Mouse (Mus musculus): ENCODE data around the gene Psmd1. TPM values are rescaled to one million over a fixed set of nuclear protein-coding genes. Genes with fewer than 3 reads are reported as not detected.

Gene Psmd1
- polyA plus RNA-seq, 1 experiment from 2014 or later: 200 TPM

DNA sequence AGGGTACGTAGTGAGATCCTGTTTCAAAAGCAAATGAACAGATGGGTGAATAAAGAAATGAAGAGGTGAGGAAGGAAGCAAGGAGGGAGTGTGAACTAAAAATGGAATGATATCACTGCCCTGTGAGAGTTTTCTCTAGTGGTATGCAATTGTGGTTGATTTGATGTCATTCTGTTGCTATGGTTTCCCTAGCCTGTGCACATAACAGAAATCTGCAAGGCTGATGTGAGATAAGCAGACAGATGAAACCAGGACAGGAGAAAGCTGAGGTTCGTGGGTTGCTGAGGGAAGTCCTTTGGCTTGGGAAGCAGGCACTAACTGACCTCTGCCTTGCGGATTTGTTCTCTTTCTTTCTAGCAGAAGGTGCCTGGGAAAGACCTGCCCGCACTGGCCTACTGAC is 16.0 kb upstream of the Psmd1 start:
- no peak for ATAC-seq (ENCODE audit: insufficient read depth)
- H3K9me3 ChIP-seq (ENCODE audit: low read depth, low read length): no peaks in the 10 kb centered on the region
- 0 out of 2 replicates have a peak, but pooled peaks cover 3% of the 10 kb centered on the region for H3K4me1 ChIP-seq (ENCODE audit: insufficient read depth)
- H3K36me3 ChIP-seq (ENCODE audit: insufficient read depth): no peaks in the 10 kb centered on the region
- no peak overlapping the region for H3K27ac ChIP-seq (ENCODE audit: low read depth)
- TF ChIP-seq CTCF (IDR thresholded peaks at IDR 0.05; ENCODE audit: low read depth): no peak
- no peak overlapping the region for H3K4me3 ChIP-seq (ENCODE audit: low read depth, low read length)
- no peak overlapping the region for H3K4me2 ChIP-seq
- no peak overlapping the region for H3K9ac ChIP-seq
- DNase-seq: no peak
- H3K27me3 ChIP-seq (ENCODE audit: insufficient read depth, low read length): peaks cover 45% of the 10 kb centered on the region
- 57% methylated on average over 4 of the region's 4 CpGs for WGBS

DNA sequence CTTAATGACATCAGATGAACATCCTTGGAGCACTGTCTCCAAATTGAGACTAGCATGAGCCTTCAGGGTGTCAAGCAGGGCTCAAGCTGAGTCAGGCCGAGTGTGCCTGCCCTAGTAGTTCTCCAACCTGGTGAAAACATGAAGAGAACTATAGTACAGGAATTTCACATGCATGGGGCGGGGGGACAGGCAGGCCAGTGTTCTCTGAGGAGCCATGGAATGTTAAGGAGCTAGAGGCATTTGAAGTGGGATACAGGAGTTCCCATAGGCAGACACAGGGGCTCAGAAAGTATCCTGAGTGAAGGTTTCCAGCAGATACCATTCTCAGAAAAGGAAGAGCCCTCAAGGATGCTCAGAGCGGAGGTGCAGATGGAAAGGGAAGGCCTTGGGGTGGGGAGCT is 15.4 kb upstream of the Psmd1 start:
- Histone ChIP-seq H3K27me3 (ENCODE audit: insufficient read depth, low read length) (peaks cover 45% of the 10 kb centered on the region), H3K36me3 (ENCODE audit: insufficient read depth) (no peaks in the 10 kb centered on the region), H3K9me3 (ENCODE audit: low read depth, low read length) (no peaks in the 10 kb centered on the region), H3K4me2 (no peak overlapping the region), H3K9ac (no peak overlapping the region), H3K4me1 (ENCODE audit: insufficient read depth) (0 out of 2 replicates have a peak, but pooled peaks cover 3% of the 10 kb centered on the region), H3K27ac (ENCODE audit: low read depth) (no peak overlapping the region), H3K4me3 (ENCODE audit: low read depth, low read length) (no peak overlapping the region)
- no peak for TF ChIP-seq CTCF (IDR thresholded peaks at IDR 0.05; ENCODE audit: low read depth)
- DNase-seq: no peak
- peak; percentile 55; the same call in 1 of the 2 replicates for ATAC-seq (ENCODE audit: insufficient read depth)
- 58% methylated on average over 3 of the region's 3 CpGs for WGBS

DNA sequence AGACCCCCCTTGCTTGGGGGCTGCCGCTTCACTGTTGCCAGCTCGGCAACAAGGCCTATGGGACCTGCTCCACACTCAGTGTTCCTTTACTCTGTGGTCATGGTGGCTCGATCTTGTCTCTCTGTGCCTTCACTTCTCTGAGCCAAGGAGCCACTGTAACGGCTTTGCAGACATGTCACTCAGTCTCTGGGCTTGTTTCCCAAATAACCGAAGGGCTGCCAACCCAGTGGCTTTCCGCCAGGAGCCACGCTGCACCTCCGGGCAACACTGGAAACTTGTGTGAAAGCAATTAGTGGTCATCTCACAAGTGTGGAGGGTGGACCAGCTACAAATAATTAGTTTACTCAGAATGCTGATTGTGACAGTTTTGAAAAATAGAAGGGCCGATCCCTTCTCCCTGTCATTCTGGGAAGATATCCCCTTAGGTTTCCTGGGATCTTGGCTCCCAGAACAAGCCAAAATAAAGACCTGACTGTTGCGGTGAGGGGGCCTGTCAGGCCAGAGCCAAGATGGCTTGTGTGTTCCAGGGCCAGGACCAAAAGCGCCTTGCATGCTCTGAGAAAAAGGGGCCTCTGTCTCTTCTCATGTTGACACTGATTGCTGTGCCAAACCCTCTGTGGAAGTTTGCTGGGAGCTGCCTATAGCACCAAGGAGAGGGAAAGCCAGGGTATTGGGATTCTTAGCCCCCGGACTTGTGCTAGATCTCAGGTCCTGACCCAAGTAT is 10.8 kb upstream of the Psmd1 start:
- no peaks in the 10 kb centered on the region for H3K4me1 ChIP-seq (ENCODE audit: insufficient read depth)
- H3K9me3 ChIP-seq (ENCODE audit: low read depth, low read length): no peaks in the 10 kb centered on the region
- no peak for DNase-seq
- no peak overlapping the region for H3K27ac ChIP-seq (ENCODE audit: low read depth)
- H3K4me3 ChIP-seq (ENCODE audit: low read depth, low read length): no peak overlapping the region
- H3K36me3 ChIP-seq (ENCODE audit: insufficient read depth): no peaks in the 10 kb centered on the region
- H3K9ac ChIP-seq: no peak overlapping the region
- H3K27me3 ChIP-seq (ENCODE audit: insufficient read depth, low read length): peaks cover 3% of the 10 kb centered on the region; the same call in 1 of the 2 replicates
- H3K4me2 ChIP-seq: no peak overlapping the region
- ATAC-seq (ENCODE audit: insufficient read depth): no peak
- no peak for TF ChIP-seq CTCF (IDR thresholded peaks at IDR 0.05; ENCODE audit: low read depth)
- 74% methylated on average over 12 of the region's 12 CpGs for WGBS

DNA sequence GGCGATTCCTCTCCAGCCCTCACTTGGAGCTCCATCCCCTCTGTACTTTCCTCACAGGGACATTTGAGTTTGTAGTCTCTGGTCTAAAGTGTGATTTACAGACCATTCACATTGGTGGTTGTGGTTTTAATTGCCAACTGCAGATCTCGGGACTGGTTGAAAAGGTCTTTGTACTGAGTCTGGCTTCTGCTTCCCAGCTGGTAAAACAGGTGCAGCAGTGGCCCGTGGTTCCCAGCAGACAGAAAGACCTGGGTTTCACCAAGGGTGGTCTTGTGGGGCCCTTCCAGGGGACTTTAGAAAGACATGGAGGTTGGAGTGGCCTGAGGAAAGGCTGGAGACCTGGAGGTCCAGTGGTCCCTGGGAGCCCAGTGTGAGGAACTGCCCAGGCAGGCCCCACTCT is 9.2 kb upstream of the Psmd1 start:
- Histone ChIP-seq H3K27me3 (ENCODE audit: insufficient read depth, low read length) (no peaks in the 10 kb centered on the region), H3K9me3 (ENCODE audit: low read depth, low read length) (no peaks in the 10 kb centered on the region), H3K4me2 (no peak overlapping the region), H3K9ac (no peak overlapping the region), H3K36me3 (ENCODE audit: insufficient read depth) (no peaks in the 10 kb centered on the region), H3K4me3 (ENCODE audit: low read depth, low read length) (no peak overlapping the region), H3K27ac (ENCODE audit: low read depth) (no peak overlapping the region), H3K4me1 (ENCODE audit: insufficient read depth) (no peaks in the 10 kb centered on the region)
- no peak for TF ChIP-seq CTCF (IDR thresholded peaks at IDR 0.05; ENCODE audit: low read depth)
- no peak for DNase-seq
- ATAC-seq (ENCODE audit: insufficient read depth): no peak
- 61% methylated on average over 3 of the region's 3 CpGs for WGBS

DNA sequence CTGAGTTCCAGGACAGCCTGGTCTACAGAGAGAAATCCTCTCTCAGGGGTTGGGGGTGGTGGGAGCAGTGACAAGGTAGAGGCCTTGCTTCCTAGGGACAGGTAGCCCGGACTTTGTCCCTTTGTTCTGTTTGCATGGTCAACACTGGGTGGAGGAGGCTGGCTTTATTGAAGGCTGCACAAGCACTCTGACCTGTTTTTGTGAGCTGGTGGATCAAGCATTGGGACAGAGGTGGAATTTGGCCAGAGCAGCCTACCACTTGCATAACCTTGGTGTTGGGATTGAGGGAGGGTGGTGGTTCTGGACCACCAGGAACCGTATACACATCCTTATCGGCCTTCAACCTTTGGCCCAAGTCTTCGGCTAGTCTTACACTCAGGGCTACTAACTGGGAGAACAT is 7.9 kb upstream of the Psmd1 start:
- ATAC-seq (ENCODE audit: insufficient read depth): no peak

DNA sequence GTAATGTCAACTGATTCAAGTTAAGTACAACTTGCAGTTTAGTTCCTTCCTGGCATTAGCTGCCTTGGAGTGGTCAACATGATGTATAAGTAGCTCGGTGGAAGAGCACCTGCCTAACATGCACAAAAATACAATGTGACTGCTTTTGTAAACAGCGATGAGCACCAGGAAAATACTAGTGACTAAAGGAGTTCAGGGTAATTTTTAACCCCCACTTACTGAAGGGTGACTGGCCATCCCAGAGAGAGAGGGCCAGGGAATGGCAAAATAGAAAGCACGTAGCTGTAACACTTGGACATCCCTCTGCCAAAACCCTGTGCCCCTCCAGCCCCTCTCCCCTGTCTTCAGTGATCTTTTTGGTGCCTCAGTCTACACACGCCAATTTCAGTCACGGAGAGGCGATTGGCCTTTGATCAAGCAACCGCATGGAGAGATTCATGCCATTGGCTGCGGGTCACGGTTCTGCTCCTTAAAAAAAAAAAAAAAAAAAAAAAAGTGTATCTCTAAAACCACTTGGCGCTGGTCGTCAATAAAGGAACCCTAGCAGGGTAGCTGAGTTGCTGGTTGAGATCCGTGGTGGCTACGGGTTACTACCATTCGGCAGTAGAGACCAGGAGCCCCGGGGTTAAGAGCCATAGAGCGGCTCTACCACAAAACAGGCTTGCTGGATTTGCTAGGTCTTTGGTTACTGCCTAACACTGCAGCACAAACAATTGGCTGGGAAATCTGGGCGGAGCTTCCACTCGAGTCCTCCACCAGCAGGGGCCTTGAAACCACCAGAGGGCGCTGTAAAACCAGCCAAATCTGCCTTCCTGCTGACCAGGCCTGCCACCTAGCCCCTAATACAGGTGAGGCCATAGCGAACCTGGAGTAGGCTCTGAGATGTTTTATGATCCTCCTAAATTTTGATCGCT is 5.1 kb upstream of the Psmd1 start:
- WGBS: 10% methylated on average over 21 of the region's 21 CpGs

More for the DNA sequence above, 7.9 kb upstream of the Psmd1 start:
- Histone ChIP-seq H3K27me3 (ENCODE audit: insufficient read depth, low read length) (no peaks in the 10 kb centered on the region), H3K9ac (no peak overlapping the region), H3K9me3 (ENCODE audit: low read depth, low read length) (no peaks in the 10 kb centered on the region), H3K4me1 (ENCODE audit: insufficient read depth) (no peaks in the 10 kb centered on the region), H3K36me3 (ENCODE audit: insufficient read depth) (no peaks in the 10 kb centered on the region), H3K4me2 (no peak overlapping the region), H3K27ac (ENCODE audit: low read depth) (no peak overlapping the region), H3K4me3 (ENCODE audit: low read depth, low read length) (no peak overlapping the region)
- TF ChIP-seq CTCF (IDR thresholded peaks at IDR 0.05; ENCODE audit: low read depth): no peak
- DNase-seq: no peak
- 78% methylated on average over 4 of the region's 4 CpGs for WGBS

DNA sequence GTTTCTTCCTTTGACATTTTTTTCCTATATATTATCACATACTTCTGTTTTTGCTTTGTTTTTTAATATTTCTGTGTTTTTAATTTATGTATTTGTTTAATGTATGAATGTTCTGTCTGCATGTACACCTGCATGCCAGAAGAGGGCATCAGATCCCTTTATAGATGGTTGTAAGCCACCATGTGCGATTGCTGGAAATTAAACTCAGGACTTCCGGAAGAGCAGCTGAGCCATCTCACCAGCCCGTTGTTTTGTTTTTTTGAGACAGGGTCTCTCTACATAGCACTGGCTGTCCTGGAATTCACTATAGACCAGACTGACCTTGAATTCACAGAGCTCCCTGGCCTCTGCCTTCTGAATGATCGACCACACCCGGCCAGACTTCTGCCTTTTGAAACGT is 1.7 kb upstream of the Psmd1 start:
- no peak for TF ChIP-seq CTCF (IDR thresholded peaks at IDR 0.05; ENCODE audit: low read depth)
- no peak overlapping the region for H3K9ac ChIP-seq
- no peaks in the 10 kb centered on the region for H3K27me3 ChIP-seq (ENCODE audit: insufficient read depth, low read length)
- H3K9me3 ChIP-seq (ENCODE audit: low read depth, low read length): no peaks in the 10 kb centered on the region
- no peak overlapping the region for H3K27ac ChIP-seq (ENCODE audit: low read depth)
- no peak overlapping the region for H3K4me3 ChIP-seq (ENCODE audit: low read depth, low read length)
- H3K36me3 ChIP-seq (ENCODE audit: insufficient read depth): no peaks in the 10 kb centered on the region
- 0 out of 2 replicates have a peak, but pooled peaks cover 6% of the 10 kb centered on the region for H3K4me1 ChIP-seq (ENCODE audit: insufficient read depth)
- WGBS: 86% methylated on average over 6 of the region's 6 CpGs
- ATAC-seq (ENCODE audit: insufficient read depth) (no peak), DNase-seq (no peak)
- H3K4me2 ChIP-seq: no peak overlapping the region

More for the DNA sequence above, 5.1 kb upstream of the Psmd1 start:
- no peaks in the 10 kb centered on the region for H3K27me3 ChIP-seq (ENCODE audit: insufficient read depth, low read length)
- H3K36me3 ChIP-seq (ENCODE audit: insufficient read depth): no peaks in the 10 kb centered on the region
- peak overlapping the region; percentile 64 for H3K4me2 ChIP-seq
- peak overlapping the region; percentile 30 for H3K4me3 ChIP-seq (ENCODE audit: low read depth, low read length)
- H3K4me1 ChIP-seq (ENCODE audit: insufficient read depth): no peaks in the 10 kb centered on the region
- DNase-seq (peak; percentile 97), ATAC-seq (ENCODE audit: insufficient read depth) (peak; percentile 85)
- no peak overlapping the region for H3K27ac ChIP-seq (ENCODE audit: low read depth)
- H3K9me3 ChIP-seq (ENCODE audit: low read depth, low read length): no peaks in the 10 kb centered on the region
- peak; percentile 89 for TF ChIP-seq CTCF (IDR thresholded peaks at IDR 0.05; ENCODE audit: low read depth)
- H3K9ac ChIP-seq: peak overlapping the region; percentile 36

All from lung, embryonic 14.5 days (tissue).